Mouse (Mus musculus) lung, embryonic 16.5 days (tissue): Measurements from ENCODE around the gene Mtnr1a. TPM values are rescaled to one million over a fixed set of nuclear protein-coding genes. Genes with fewer than 3 reads are reported as not detected.
A peak's percentile ranks its signal among the peaks of the same experiment; 100 is the strongest.

Experiments used
- ATAC-seq: fragments of 200-750 bp; cut with Nextera tagmentation; 2 replicates; pipeline ENCODE4 v1.8.0; 2017; ENCODE audit warnings: low read depth, mild to moderate bottlenecking, moderate library complexity
- H3K27ac ChIP-seq: fragments of 300-500 bp; sonication (generic); 2 replicates; pipeline ENCODE4 v1.5.1; 2014; ENCODE audit warnings: mild to moderate bottlenecking, control low read depth, low read length
- H3K27me3 ChIP-seq: fragments of 300-500 bp; sonication (generic); 2 replicates; pipeline ENCODE4 v1.6.1; 2014; ENCODE audit warnings: low read depth, low read length, mixed read lengths; ENCODE audit not compliant: control insufficient read depth, insufficient read depth
- H3K36me3 ChIP-seq: fragments of 300-500 bp; sonication (generic); 2 replicates; pipeline ENCODE4 v1.6.1; 2014; ENCODE audit warnings: low read length; ENCODE audit not compliant: control insufficient read depth, insufficient read depth
- H3K4me1 ChIP-seq: fragments of 300-500 bp; sonication (generic); replicated peaks from 2 replicates; pipeline ENCODE4 v1.6.1; 2014; ENCODE audit warnings: low read length, mixed read lengths; ENCODE audit not compliant: control insufficient read depth, insufficient read depth
- H3K4me2 ChIP-seq: fragments of 300-500 bp; sonication (generic); 2 replicates; pipeline ENCODE4 v1.6.1; 2014; ENCODE audit warnings: low read depth, low read length, control low read depth
- H3K4me3 ChIP-seq: fragments of 300-500 bp; sonication (generic); 2 replicates; pipeline ENCODE4 v1.5.1; 2014; ENCODE audit warnings: mild to moderate bottlenecking, low read length, control low read depth
- H3K9ac ChIP-seq: fragments of 300-500 bp; sonication (generic); 2 replicates; pipeline ENCODE4 v1.6.1; 2014; ENCODE audit warnings: low read length, control low read depth
- H3K9me3 ChIP-seq: fragments of 300-500 bp; sonication (generic); 2 replicates; pipeline ENCODE4 v1.6.1; 2016; ENCODE audit warnings: low read length; ENCODE audit not compliant: control insufficient read depth
- WGBS: fragments of 180-500 bp; shearing (Covaris S2); extraction: QIAGEN DNeasy Blood & Tissue Kit; methylation state at CpG from one replicate; pipeline ENCODE4 v1.1.7; 2014; 5-methylcytosine and 5-hydroxymethylcytosine counted together
- polyA plus RNA-seq: library from polyadenylated mRNA; unstranded; fragments of >200 nt; fragmentation: Nextera tagmentation; extraction: Ambion mirVana; gene quantifications from 2 replicates; pipeline ENCODE4 v1.2.1, GENCODE M21; 2015

The Mtnr1a gene
- polyA plus RNA-seq, 1 experiment from 2014 or later, result not detected

GRCm38 (mm10) chr8:45070949-45071348 lies 2.0 kb downstream of the Mtnr1a start:
- H3K4me2 ChIP-seq, result no peak overlapping the region
- ATAC-seq, result no peak
- H3K27ac ChIP-seq, result no peak overlapping the region
- WGBS, result 78% methylated on average over 8 of the region's 8 CpGs
- no peaks in the 10 kb centered on the region for H3K4me1 ChIP-seq
- no peak overlapping the region for H3K4me3 ChIP-seq
- no peak overlapping the region for H3K9ac ChIP-seq
- peaks cover 4% of the 10 kb centered on the region for H3K27me3 ChIP-seq
- no peaks in the 10 kb centered on the region for H3K36me3 ChIP-seq
- no peaks in the 10 kb centered on the region for H3K9me3 ChIP-seq

- no peaks in the 10 kb centered on the region; the same call in 1 of the 2 replicates for H3K27me3 ChIP-seq
- H3K4me2 ChIP-seq, result no peak overlapping the region
- no peak overlapping the region for H3K9ac ChIP-seq
- no peak overlapping the region for H3K27ac ChIP-seq
- no peaks in the 10 kb centered on the region for H3K36me3 ChIP-seq
- H3K4me1 ChIP-seq, result no peaks in the 10 kb centered on the region
- H3K9me3 ChIP-seq, result no peaks in the 10 kb centered on the region
- no peak overlapping the region for H3K4me3 ChIP-seq
- 0 out of 2 replicates have a peak, but pooled peaks have one; percentile 51 for ATAC-seq
- WGBS, result 44% methylated on average over 3 of the region's 3 CpGs
These were observed 11.9 kb downstream of the Mtnr1a start for GRCm38 (mm10) chr8:45080850-45081249.

- Histone ChIP-seq H3K4me1 (no peaks in the 10 kb centered on the region), H3K27me3 (no peaks in the 10 kb centered on the region), H3K36me3 (no peaks in the 10 kb centered on the region), H3K27ac (no peak overlapping the region), H3K9ac (no peak overlapping the region), H3K4me2 (no peak overlapping the region), H3K4me3 (no peak overlapping the region), H3K9me3 (no peaks in the 10 kb centered on the region)
- 66% methylated on average over 3 of the region's 3 CpGs for WGBS
- ATAC-seq, result no peak
These were observed 24.7 kb downstream of the Mtnr1a start for GRCm38 (mm10) chr8:45093599-45093998.

DNA sequence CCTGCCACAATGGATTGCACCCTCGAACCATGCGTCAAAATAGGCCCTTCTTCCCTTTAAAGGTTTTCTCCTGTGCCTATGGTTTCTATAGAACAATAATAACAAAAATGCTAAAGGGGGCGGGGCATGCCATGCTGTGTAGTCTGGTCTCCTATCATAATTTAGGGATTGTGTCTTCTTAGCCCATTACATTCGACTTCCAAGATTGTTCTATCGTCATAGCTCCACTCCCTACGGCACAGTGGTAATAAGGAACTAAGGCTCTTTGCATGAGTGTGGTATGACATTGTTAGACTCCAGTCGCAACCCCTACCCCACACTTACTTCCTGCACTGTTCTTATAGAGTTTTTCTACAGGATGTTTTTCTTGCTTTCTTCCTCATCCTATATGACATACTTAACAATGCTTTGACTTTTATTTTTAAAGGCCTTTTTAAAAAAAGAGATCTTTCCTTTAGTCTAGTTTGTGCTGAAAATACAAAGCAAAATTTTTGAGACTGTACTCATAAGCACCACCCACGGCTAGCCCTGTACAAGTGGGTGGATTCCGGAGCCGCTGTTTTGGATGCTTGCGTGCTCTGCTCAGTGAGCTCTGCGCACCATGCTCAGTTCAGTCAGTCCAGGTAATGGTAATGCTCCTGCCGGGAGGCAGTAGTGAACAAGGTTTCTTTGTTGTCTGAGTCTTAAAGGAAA lies 40.6 kb downstream of the Mtnr1a start:
- no peak overlapping the region for H3K27ac ChIP-seq
- H3K4me1 ChIP-seq, result no peaks in the 10 kb centered on the region
- H3K9me3 ChIP-seq, result no peaks in the 10 kb centered on the region
- H3K4me2 ChIP-seq, result peak overlapping the region; percentile 53
- H3K4me3 ChIP-seq, result peak overlapping the region; percentile 38
- H3K36me3 ChIP-seq, result no peaks in the 10 kb centered on the region
- WGBS, result 20% methylated on average over 13 of the region's 13 CpGs
- H3K27me3 ChIP-seq, result peaks cover 7% of the 10 kb centered on the region; the same call in 1 of the 2 replicates
- 0 out of 2 replicates have a peak, but pooled peaks have one; percentile 65 for ATAC-seq
- H3K9ac ChIP-seq, result no peak overlapping the region

GRCm38 (mm10) chr8:45110064-45110812 lies 41.3 kb downstream of the Mtnr1a start:
- H3K27me3 ChIP-seq, result peaks cover 7% of the 10 kb centered on the region; the same call in 1 of the 2 replicates
- no peak for ATAC-seq
- no peaks in the 10 kb centered on the region for H3K9me3 ChIP-seq
- 6% methylated on average over 16 of the region's 16 CpGs for WGBS
- no peak overlapping the region for H3K27ac ChIP-seq
- H3K9ac ChIP-seq, result no peak overlapping the region
- no peaks in the 10 kb centered on the region for H3K4me1 ChIP-seq
- no peaks in the 10 kb centered on the region for H3K36me3 ChIP-seq
- peak overlapping the region; percentile 38 for H3K4me3 ChIP-seq
- peak overlapping the region; percentile 53 for H3K4me2 ChIP-seq

- H3K4me2 ChIP-seq, result no peak overlapping the region
- H3K36me3 ChIP-seq, result no peaks in the 10 kb centered on the region
- no peaks in the 10 kb centered on the region for H3K9me3 ChIP-seq
- WGBS, result 35% methylated on average over 5 of the region's 5 CpGs
- no peak for ATAC-seq
- no peak overlapping the region for H3K9ac ChIP-seq
- peaks cover 7% of the 10 kb centered on the region; the same call in 1 of the 2 replicates for H3K27me3 ChIP-seq
- no peak overlapping the region for H3K27ac ChIP-seq
- H3K4me1 ChIP-seq, result no peaks in the 10 kb centered on the region
- no peak overlapping the region for H3K4me3 ChIP-seq
These were observed 41.8 kb downstream of the Mtnr1a start for GRCm38 (mm10) chr8:45110813-45111104.

- no peak for ATAC-seq
- no peak overlapping the region for H3K4me2 ChIP-seq
- H3K4me3 ChIP-seq, result no peak overlapping the region
- no peaks in the 10 kb centered on the region for H3K36me3 ChIP-seq
- WGBS, result 11% methylated on average over 5 of the region's 5 CpGs
- H3K27me3 ChIP-seq, result peaks cover 7% of the 10 kb centered on the region; the same call in 1 of the 2 replicates
- no peaks in the 10 kb centered on the region for H3K4me1 ChIP-seq
- no peaks in the 10 kb centered on the region for H3K9me3 ChIP-seq
- H3K27ac ChIP-seq, result no peak overlapping the region
- H3K9ac ChIP-seq, result no peak overlapping the region
These were observed 42.9 kb downstream of the Mtnr1a start for GRCm38 (mm10) chr8:45111820-45112219.

- Histone ChIP-seq H3K4me3 (no peak overlapping the region), H3K27me3 (no peaks in the 10 kb centered on the region), H3K9me3 (no peaks in the 10 kb centered on the region), H3K36me3 (no peaks in the 10 kb centered on the region), H3K9ac (no peak overlapping the region), H3K4me2 (no peak overlapping the region), H3K4me1 (no peaks in the 10 kb centered on the region), H3K27ac (no peak overlapping the region)
- 69% methylated on average over 3 of the region's 3 CpGs for WGBS
- no peak for ATAC-seq
These were observed 48.7 kb downstream of the Mtnr1a start for GRCm38 (mm10) chr8:45117588-45117987.

DNA sequence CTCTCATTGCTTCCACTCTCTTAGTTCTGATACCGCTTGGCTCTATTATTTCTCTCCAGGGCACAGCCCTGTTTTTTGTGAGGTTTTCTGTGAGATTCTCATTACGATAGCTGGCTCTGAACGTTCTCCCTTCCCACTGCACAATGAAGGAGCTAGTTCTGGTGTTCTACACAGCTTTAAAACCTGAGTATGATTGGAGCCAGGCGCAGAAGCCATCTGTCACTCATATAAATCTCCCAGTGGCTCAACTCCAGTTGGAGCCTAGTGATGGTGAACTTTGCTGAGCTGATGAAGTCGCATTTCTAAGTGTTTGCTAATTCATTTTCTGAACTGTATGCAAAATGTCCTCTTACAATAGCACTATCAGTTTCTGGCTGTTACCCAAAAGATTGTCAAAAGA lies 56.7 kb downstream of the Mtnr1a start:
- Histone ChIP-seq H3K9ac (no peak overlapping the region), H3K4me1 (no peaks in the 10 kb centered on the region), H3K9me3 (no peaks in the 10 kb centered on the region), H3K27ac (no peak overlapping the region), H3K36me3 (no peaks in the 10 kb centered on the region), H3K27me3 (no peaks in the 10 kb centered on the region), H3K4me3 (no peak overlapping the region), H3K4me2 (no peak overlapping the region)
- no peak for ATAC-seq
- 55% methylated on average over 5 of the region's 5 CpGs for WGBS
